In the genomic region with DNA sequence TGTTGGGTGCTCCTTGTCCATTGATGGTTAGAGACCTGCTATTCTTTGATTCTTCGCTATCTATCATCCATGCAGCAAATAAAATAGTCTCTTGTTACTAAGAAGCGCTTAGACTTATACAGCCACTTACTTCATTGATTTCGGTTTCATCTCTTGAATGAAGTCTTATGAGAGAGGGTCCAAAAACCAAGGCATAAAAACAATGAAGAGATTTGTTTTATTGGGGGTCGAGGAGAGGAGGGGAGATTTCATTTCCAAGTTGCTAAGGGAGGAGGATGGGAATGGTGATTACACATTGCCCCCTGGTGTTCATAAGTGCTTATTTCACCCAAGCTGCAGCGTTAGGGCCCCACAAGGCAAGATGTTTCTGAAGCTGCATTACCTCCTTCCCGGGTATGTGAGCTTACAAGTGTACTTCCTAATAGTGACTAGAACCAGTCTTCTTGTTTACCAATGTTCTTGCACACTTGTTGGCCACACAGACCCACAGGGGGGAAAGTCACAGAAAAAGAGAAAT, we compare ENCODE assay signal across 10 mouse cellular contexts.
DNase-seq lines count a peak whose midpoint lies in the region; ATAC-seq and TF ChIP-seq lines count a peak whose summit lies in the region.
"Had no signal": no experiment of that assay in that cellular context is flagged by ENCODE, and none has a peak within 500 bp of the region (broad histone marks: within the 10 kb centered on the region; RNA-seq: fewer than 3 reads in every experiment).

No protein-coding gene starts in this region.

- H3K4me2 ChIP-seq in hindbrain, embryonic 15.5 days = no peak overlapping the region
- H3K4me2 ChIP-seq: lung, embryonic 15.5 days had no signal

- no peaks in the 10 kb centered on the region for H3K36me3 ChIP-seq in hindbrain, embryonic 15.5 days
- H3K36me3 ChIP-seq: lung, embryonic 15.5 days had no signal

- H3K4me3 ChIP-seq in hindbrain, embryonic 15.5 days = no peak overlapping the region
- no peak overlapping the region for H3K4me3 ChIP-seq in lung, adult 2 months (replicated peaks; ENCODE audit: extremely low read depth, low read depth, low read length)
- H3K4me3 ChIP-seq: erythroblast, embryonic 14.5 days; lung, embryonic 15.5 days had no signal

- no peak overlapping the region for H3K27ac ChIP-seq in hindbrain, embryonic 15.5 days (replicated peaks)
- H3K27ac ChIP-seq: lung, embryonic 15.5 days had no signal

- H3K9ac ChIP-seq in hindbrain, embryonic 15.5 days = no peak overlapping the region
- H3K9ac ChIP-seq: lung, embryonic 15.5 days had no signal

- 0 out of 2 replicates have a peak, but pooled peaks have one; percentile 14 for TF ChIP-seq CTCF in lung, adult 2 months (IDR thresholded peaks at IDR 0.05; ENCODE audit: insufficient read depth, low read length)

- 36% methylated on average over 6 of the region's 6 CpGs for WGBS in hindbrain, embryonic 15.5 days
- 43% methylated on average over 6 of the region's 6 CpGs for WGBS in lung, adult 2 months

- H3K4me1 ChIP-seq in hindbrain, embryonic 15.5 days (replicated peaks) = peaks cover 15% of the 10 kb centered on the region
- H3K4me1 ChIP-seq in lung, adult 2 months (ENCODE audit: control insufficient read depth, insufficient read depth, low read length) = peaks cover 2% of the 10 kb centered on the region

- DNase-seq in layer of hippocampus, adult 11-12 months (ENCODE audit: low spot score) = peak; percentile 55
- no peak for DNase-seq in layer of hippocampus, adult 9-11 months
- peak; percentile 75 for DNase-seq in NIH3T3 (ENCODE audit: low read depth)
- peak; percentile 83 for DNase-seq in embryo, embryonic 10.5 days (ENCODE audit: low spot score)
- DNase-seq in lung, adult 2 months = no peak
- DNase-seq in right cerebral cortex, postnatal 25 days = peak; percentile 31
- DNase-seq in urinary bladder, postnatal 4 days (ENCODE audit: low spot score in 2 of 2) = no peak

- TF ChIP-seq POLR2A in lung, adult 2 months (IDR thresholded peaks at IDR 0.05; ENCODE audit: borderline replicate concordance, extremely low read depth, low read depth, low read length) = no peak

- H3K9me3 ChIP-seq in hindbrain, embryonic 15.5 days = no peaks in the 10 kb centered on the region
- H3K9me3 ChIP-seq: lung, embryonic 15.5 days had no signal

- peak; percentile 47; the same call in 1 of the 2 replicates for ATAC-seq in hindbrain, embryonic 15.5 days (ENCODE audit: low FRiP score, low read depth)

- no peaks in the 10 kb centered on the region for H3K27me3 ChIP-seq in hindbrain, embryonic 15.5 days
- H3K27me3 ChIP-seq: lung, embryonic 15.5 days had no signal

Comparison
In these comparisons a context has a peak if more than half of its experiments do, and no peak if none do; other contexts are left out.
1. DNase-seq: peak in layer of hippocampus, adult 11-12 months (single experiment), NIH3T3 (single experiment), embryo, embryonic 10.5 days (single experiment) and right cerebral cortex, postnatal 25 days (single experiment); none in layer of hippocampus, adult 9-11 months (single experiment), lung, adult 2 months (single experiment) and urinary bladder, postnatal 4 days (0 of 2).